Mouse (Mus musculus): ENCODE results near the gene Gm4787. TPM values are rescaled to one million over a fixed set of nuclear protein-coding genes. Genes with fewer than 3 reads are reported as not detected.
"Not testable (repeated sequence)": the region's sequence is repeated elsewhere in the genome, so short reads cannot be mapped to it uniquely, and the experiment has no call there.

Gene Gm4787
- total RNA-seq (2015) (0.54 and 0.62 TPM in 2 replicates), total RNA-seq (2017) (0.18 and 0.41 TPM in 2 replicates)

DNA sequence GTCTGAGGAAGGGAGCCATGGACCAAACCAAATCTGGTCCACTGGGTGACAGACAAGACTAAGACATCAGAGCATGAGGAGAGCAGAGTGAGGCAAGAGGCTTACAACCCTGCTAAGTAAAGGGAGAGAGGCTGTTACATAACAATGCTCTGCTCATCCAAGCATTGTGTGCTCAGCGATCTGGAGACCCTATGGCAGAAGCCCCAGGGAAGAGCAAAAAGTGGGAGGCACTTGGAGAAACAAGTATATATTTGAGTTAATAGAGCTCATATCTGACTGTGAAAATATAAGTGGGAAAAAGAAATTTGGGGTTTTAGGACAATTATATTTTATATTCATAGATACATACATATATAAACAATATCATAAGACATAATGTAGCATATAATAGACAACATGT lies at the start of gene Gm4787:
Gm4787 (minus strand) TSS at position 101 of the 400 bp plus-strand sequence.
- ATAC-seq (ENCODE audit: poor library complexity, severe bottlenecking) = not testable (repeated sequence)

DNA sequence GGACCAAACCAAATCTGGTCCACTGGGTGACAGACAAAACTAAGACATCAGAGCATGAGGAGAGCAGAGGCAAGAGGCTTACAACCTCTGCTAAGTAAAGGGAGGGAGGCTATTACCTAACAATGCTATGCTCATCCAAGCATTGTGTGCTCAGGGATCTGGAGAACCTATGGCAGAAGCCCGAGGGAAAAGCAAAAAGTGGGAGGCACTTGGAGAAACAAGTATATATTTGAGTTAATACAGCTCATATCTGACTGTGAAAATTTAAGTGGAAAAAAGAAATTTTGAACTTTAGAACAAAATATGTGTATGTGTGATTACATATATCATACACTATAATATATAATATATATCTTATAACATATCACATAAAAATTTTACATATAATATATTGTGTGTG lies 42.6 kb upstream of the Gm4787 start, which contains the start of gene Adam4:
Adam4 (minus strand) TSS at position 101 of the 400 bp plus-strand sequence.
- no peak for ATAC-seq (ENCODE audit: poor library complexity, severe bottlenecking)

DNA sequence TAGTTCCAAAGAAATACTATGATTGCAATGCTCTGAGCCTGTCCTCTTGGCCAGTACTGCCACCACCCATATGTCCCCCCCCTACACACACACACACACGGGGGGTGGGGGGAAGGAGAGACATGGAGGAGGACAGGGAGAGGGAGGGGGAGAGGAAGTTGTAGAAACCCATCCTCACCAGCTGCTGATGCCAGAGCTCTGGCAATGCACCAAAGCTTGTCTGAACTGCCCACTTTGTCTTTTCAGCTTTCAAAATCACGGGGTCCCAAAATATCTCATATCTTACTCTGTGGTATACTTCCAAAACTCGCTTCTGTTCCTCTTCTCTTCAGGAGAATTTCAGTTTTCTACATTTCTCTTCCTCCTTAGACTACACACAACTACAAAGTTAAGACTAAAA lies 33.9 kb upstream of the Gm4787 start:
- ATAC-seq (ENCODE audit: poor library complexity, severe bottlenecking) = no peak

DNA sequence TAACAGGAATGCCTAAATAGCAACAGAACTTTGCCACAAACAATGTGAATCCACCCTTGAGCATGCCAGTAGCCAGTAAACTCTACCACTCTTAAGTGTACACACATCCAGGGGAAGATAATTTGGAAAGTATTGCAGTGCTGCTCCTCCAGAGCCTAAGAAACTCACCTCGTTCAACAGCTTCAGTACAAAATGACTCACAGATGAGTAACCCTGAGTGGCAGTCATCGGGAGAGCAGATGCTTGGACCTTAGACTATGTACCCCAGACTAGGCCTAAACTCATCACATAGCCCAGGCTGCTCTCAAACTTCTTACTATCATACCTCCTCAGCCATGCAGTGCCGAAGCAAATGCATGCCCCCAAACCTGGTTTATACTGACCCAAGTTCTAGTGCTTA lies 29.7 kb upstream of the Gm4787 start:
- no peak for ATAC-seq (ENCODE audit: poor library complexity, severe bottlenecking)

DNA sequence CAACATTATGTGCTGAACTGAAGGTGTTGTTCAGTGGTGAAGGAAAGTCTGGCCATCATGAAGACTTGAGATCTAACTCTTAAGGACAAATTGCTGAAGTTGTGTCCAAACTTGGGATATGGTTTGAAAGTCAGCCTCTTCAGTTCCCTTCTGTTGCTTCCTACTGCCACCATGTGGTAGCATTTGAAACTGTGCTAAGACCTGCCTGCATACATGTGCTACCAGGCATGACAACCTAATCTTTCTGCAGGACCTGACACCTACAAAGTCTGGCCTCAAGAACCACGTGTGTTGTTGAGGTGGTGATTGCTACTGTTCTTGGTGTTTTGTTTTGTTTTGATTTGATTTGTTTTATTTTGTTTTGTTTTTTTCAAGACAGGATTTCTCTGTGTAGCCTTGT lies 22.9 kb upstream of the Gm4787 start:
- peak; percentile 67 for ATAC-seq (ENCODE audit: poor library complexity, severe bottlenecking)

DNA sequence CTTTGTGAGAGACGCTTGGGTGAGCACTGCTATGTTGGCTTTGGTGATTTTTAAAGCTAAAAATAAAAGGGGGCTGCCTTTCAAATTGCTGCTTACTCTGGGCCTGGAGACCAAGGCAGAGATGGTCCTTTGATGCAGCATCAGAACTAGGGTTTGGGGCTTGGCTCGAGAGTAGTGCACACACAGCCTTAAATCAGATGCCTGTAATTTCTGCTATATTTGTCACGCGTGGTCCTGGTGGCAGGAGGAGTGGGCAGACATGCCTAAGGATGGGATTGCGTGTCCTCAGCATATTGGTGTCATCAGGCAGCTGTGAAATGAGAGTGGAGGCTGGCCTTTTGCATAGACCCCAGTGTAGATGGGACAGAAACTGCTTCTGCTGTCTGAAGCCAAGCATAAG lies 45.4 kb downstream of the Gm4787 start:
- no peak for ATAC-seq (ENCODE audit: poor library complexity, severe bottlenecking)

DNA sequence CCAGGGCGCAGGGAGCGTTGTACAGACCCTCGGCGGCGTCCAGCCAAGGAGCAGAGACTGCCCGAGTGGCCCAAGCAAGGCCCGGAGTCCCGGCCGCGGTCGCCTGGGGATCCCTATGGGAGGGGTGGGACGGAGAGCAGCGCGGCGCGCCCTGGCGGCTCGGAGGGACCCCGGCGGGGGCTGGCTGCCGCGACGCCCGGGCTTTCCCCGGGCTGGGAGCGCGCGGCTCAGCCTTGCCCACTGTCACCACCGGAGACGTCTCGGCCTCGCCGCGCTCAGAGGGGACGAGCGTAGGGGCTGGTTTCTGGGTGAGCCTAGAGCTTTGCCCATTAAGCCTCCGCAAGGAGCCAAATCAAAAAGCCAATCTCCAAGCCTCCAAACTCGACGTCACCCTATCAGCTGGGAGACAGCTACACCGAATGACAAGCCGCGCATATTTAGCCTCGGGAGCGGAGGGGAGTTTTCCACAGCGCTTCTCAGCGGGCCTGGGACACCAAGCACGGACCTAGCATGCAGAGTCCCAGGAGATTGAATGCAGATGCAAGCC lies 46.3 kb downstream of the Gm4787 start, which contains the start of gene Slc8a3:
Slc8a3 (minus strand) TSS at position 306 of the 547 bp plus-strand sequence.
- no peak for ATAC-seq (ENCODE audit: poor library complexity, severe bottlenecking)

DNA sequence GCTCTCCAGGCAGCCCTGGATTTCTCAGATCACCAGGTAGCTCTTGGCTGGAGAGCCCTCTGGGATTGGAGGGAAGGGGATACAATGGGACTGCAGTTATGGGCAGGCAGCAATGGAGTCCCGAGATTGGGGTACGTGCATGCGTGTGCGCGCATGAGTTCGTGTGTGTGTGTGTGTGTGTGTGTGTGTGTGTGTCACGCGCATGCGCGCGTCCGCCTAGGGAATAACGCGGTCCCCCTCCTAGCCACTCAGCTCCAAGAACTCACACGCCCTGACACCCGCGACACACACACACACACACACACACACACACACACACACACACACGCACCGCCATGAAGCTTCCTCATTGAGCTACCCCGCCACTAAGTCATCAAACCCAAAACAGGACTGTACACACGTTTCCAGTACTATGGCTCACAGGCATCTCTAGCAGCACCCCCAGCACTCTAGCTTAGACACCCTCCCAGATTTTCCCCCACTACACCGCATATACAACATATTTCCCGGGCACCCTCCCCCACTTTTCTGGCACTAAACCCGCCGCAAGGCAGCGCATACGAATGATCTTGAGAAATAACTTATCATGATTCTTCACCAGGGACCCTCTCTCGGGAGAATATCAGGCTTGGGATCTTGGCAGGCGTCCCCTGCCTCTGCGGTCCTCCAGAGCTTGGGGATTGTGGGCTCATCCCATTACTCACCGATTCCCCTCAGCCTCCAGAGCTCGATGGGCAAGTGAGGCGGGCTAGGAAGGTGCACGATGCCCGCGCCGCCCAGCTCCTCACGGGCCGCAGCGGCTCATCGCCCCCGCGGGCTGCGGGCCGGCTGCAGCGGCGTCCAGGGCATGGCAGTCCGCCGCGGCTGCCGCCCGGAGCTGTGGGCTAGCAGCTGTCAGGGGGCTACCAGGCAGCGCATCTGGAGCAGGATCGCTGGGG lies 47.1 kb downstream of the Gm4787 start:
- no peak for ATAC-seq (ENCODE audit: poor library complexity, severe bottlenecking)

DNA sequence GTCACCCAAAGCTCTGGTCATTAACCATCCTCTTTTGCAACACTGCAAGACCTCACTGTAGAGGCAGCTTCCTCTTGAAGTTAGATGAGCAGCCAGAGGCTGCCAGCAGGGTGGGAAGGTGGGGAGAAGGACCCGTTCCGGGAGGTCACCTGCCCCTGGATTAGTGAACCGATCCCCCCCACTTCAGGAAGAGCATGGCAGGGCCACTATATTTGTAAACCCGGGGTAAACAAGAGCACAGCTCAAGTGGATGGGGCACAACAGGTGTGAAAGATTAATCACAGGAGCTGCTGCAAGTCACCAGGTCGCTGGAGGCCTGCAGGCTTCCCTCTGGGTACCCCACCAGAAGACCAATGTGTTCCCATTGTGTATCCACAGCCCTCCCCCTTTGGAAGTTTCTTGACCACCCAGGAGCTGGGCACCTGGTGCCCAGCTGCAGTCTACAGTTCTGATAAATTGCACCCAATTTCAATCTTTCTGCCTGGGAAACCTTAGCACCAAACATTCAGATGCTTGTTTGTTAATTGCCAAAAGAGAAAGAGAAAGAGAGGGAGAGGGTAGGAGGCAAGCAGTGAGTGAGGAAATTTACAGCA lies 48.1 kb downstream of the Gm4787 start:
- no peak for ATAC-seq (ENCODE audit: poor library complexity, severe bottlenecking)

Other genes starting within 250 kb of the Gm4787 start
- gene Slc8a3, start 46.3 kb downstream of the Gm4787 start, total RNA-seq (2015) = not detected in 2 replicates
- gene Slc8a3, start 46.3 kb downstream of the Gm4787 start, total RNA-seq (2017) = not detected in 2 replicates
- 1.1 and 1.4 TPM in 2 replicates for gene Adam4, start 42.5 kb upstream of the Gm4787 start, total RNA-seq (2015)
- 0.28 and 0.48 TPM in 2 replicates for gene Adam4, start 42.5 kb upstream of the Gm4787 start, total RNA-seq (2017)
- 118 and 132 TPM in 2 replicates for gene Cox16, start 105.7 kb upstream of the Gm4787 start, total RNA-seq (2015)
- 90.5 and 97.7 TPM in 2 replicates for gene Cox16, start 105.7 kb upstream of the Gm4787 start, total RNA-seq (2017)
- 3.2 and 6.1 TPM in 2 replicates for gene Gm20498, start 153.4 kb upstream of the Gm4787 start, total RNA-seq (2015)
- gene Gm20498, start 153.4 kb upstream of the Gm4787 start, total RNA-seq (2017) = 33.4 and 44.2 TPM in 2 replicates
- 22.8 and 23.5 TPM in 2 replicates for gene Synj2bp, start 153.4 kb upstream of the Gm4787 start, total RNA-seq (2015)
- gene Synj2bp, start 153.4 kb upstream of the Gm4787 start, total RNA-seq (2017) = 30.8 and 34.1 TPM in 2 replicates
- 0.14 TPM in 1 of 2 replicates, not detected in the other for gene Adam21, start 189.0 kb upstream of the Gm4787 start, total RNA-seq (2015)
- 0.16 TPM in 1 of 2 replicates, not detected in the other for gene Adam21, start 189.0 kb upstream of the Gm4787 start, total RNA-seq (2017)
- gene Med6, start 215.5 kb upstream of the Gm4787 start, total RNA-seq (2015) = 42.1 and 45.7 TPM in 2 replicates
- 81.4 and 91.0 TPM in 2 replicates for gene Med6, start 215.5 kb upstream of the Gm4787 start, total RNA-seq (2017)

Measured in megakaryocyte, adult 5-6 weeks (primary cell).